Mouse (Mus musculus) neural tube, embryonic 13.5 days (tissue): Measurements from ENCODE around the gene Ank3. TPM values are rescaled to one million over a fixed set of nuclear protein-coding genes. Genes with fewer than 3 reads are reported as not detected.
A peak's percentile ranks its signal among the peaks of the same experiment; 100 is the strongest.

Source experiments
- ATAC-seq: fragments of 200-750 bp; cut with Nextera tagmentation; 2 replicates; pipeline ENCODE4 v1.8.0; 2017; ENCODE audit warnings: low read depth, mild to moderate bottlenecking, moderate TSS enrichment, moderate library complexity
- H3K27ac ChIP-seq: fragments of 300-500 bp; sonication (generic); replicated peaks from 2 replicates; pipeline ENCODE4 v1.5.1; 2015; ENCODE audit warnings: moderate library complexity, mild to moderate bottlenecking, inconsistent platforms
- H3K27me3 ChIP-seq: fragments of 300-500 bp; sonication (generic); 2 replicates; pipeline ENCODE4 v1.6.1; 2015; ENCODE audit warnings: mild to moderate bottlenecking, inconsistent platforms
- H3K36me3 ChIP-seq: fragments of 300-500 bp; sonication (generic); 2 replicates; pipeline ENCODE4 v1.6.1; 2015; ENCODE audit warnings: mild to moderate bottlenecking, inconsistent platforms
- H3K4me1 ChIP-seq: fragments of 300-500 bp; sonication (generic); replicated peaks from 2 replicates; pipeline ENCODE4 v1.6.1; 2015; ENCODE audit warnings: inconsistent platforms
- H3K4me2 ChIP-seq: fragments of 300-500 bp; sonication (generic); 2 replicates; pipeline ENCODE4 v1.6.1; 2015; ENCODE audit warnings: inconsistent platforms, mild to moderate bottlenecking, moderate library complexity
- H3K4me3 ChIP-seq: fragments of 300-500 bp; sonication (generic); 2 replicates; pipeline ENCODE4 v1.5.1; 2015; ENCODE audit warnings: mild to moderate bottlenecking, inconsistent platforms
- H3K9ac ChIP-seq: fragments of 300-500 bp; sonication (generic); 2 replicates; pipeline ENCODE4 v1.6.1; 2015; ENCODE audit warnings: moderate library complexity, mild to moderate bottlenecking, inconsistent platforms
- H3K9me3 ChIP-seq: fragments of 300-500 bp; sonication (generic); 2 replicates; pipeline ENCODE4 v1.6.1; 2016; ENCODE audit warnings: inconsistent platforms
- WGBS: fragments of 180-500 bp; shearing (Covaris S2); methylation state at CpG from one replicate; pipeline ENCODE4 v1.1.7; 2015; 5-methylcytosine and 5-hydroxymethylcytosine counted together
- polyA plus RNA-seq: library from polyadenylated mRNA; unstranded; fragments of >200 nt; fragmentation: Nextera tagmentation; extraction: Ambion mirVana; gene quantifications from 2 replicates; pipeline ENCODE4 v1.2.1, GENCODE M21; 2015

Ank3 gene
- polyA plus RNA-seq, 1 experiment from 2014 or later = 104 TPM

- Histone ChIP-seq H3K4me3 (no peak overlapping the region), H3K27ac (no peak overlapping the region), H3K9ac (no peak overlapping the region), H3K27me3 (no peaks in the 10 kb centered on the region), H3K36me3 (no peaks in the 10 kb centered on the region), H3K9me3 (no peaks in the 10 kb centered on the region), H3K4me1 (peaks cover 15% of the 10 kb centered on the region), H3K4me2 (no peak overlapping the region)
- no peak for ATAC-seq
- WGBS = 81% methylated on average over 1 of the region's 1 CpGs
Measured at GRCm38 (mm10) chr10:69698699-69699098, 300.1 kb downstream of the Ank3 start.

- H3K4me2 ChIP-seq = no peak overlapping the region
- no peak overlapping the region; the same call in 1 of the 2 replicates for H3K9ac ChIP-seq
- no peaks in the 10 kb centered on the region for H3K27me3 ChIP-seq
- 0 out of 2 replicates have a peak overlapping the region, but pooled peaks have one; percentile 18 for H3K27ac ChIP-seq
- H3K36me3 ChIP-seq = no peaks in the 10 kb centered on the region
- ATAC-seq = no peak
- WGBS = 43% methylated on average over 4 of the region's 4 CpGs
- peaks cover 31% of the 10 kb centered on the region for H3K4me1 ChIP-seq
- H3K4me3 ChIP-seq = no peak overlapping the region
- no peaks in the 10 kb centered on the region for H3K9me3 ChIP-seq
Measured at GRCm38 (mm10) chr10:69701226-69701625, 302.7 kb downstream of the Ank3 start.

GRCm38 (mm10) chr10:69705806-69706768, 307.5 kb downstream of the Ank3 start:
- no peaks in the 10 kb centered on the region for H3K27me3 ChIP-seq
- peak; percentile 74 for ATAC-seq
- peak overlapping the region; percentile 72 for H3K4me2 ChIP-seq
- peaks cover 76% of the 10 kb centered on the region for H3K4me1 ChIP-seq
- WGBS = 3% methylated on average over 17 of the region's 17 CpGs
- H3K27ac ChIP-seq = peak overlapping the region; percentile 94
- peak overlapping the region; percentile 76 for H3K9ac ChIP-seq
- no peaks in the 10 kb centered on the region for H3K36me3 ChIP-seq
- no peaks in the 10 kb centered on the region for H3K9me3 ChIP-seq
- H3K4me3 ChIP-seq = peak overlapping the region; percentile 48

- ATAC-seq = no peak
- 20% methylated on average over 14 of the region's 14 CpGs for WGBS
- no peaks in the 10 kb centered on the region for H3K36me3 ChIP-seq
- H3K27ac ChIP-seq = peak overlapping the region; percentile 94
- peaks cover 79% of the 10 kb centered on the region for H3K4me1 ChIP-seq
- H3K9me3 ChIP-seq = no peaks in the 10 kb centered on the region
- no peaks in the 10 kb centered on the region for H3K27me3 ChIP-seq
- H3K9ac ChIP-seq = peak overlapping the region; percentile 76
- H3K4me2 ChIP-seq = peak overlapping the region; percentile 72
- peak overlapping the region; percentile 48 for H3K4me3 ChIP-seq
Measured at GRCm38 (mm10) chr10:69706851-69707788, 308.5 kb downstream of the Ank3 start.

GRCm38 (mm10) chr10:69707844-69708550, 309.4 kb downstream of the Ank3 start:
- Histone ChIP-seq H3K9me3 (no peaks in the 10 kb centered on the region), H3K9ac (peak overlapping the region; percentile 76), H3K27me3 (no peaks in the 10 kb centered on the region), H3K36me3 (no peaks in the 10 kb centered on the region), H3K27ac (peak overlapping the region; percentile 94), H3K4me2 (peak overlapping the region; percentile 72), H3K4me3 (peak overlapping the region; percentile 48), H3K4me1 (peaks cover 87% of the 10 kb centered on the region)
- ATAC-seq = no peak
- 51% methylated on average over 11 of the region's 11 CpGs for WGBS

GRCm38 (mm10) chr10:69709631-69710030, 311.1 kb downstream of the Ank3 start:
- Histone ChIP-seq H3K4me2 (peak overlapping the region; percentile 72), H3K9ac (0 out of 2 replicates have a peak overlapping the region, but pooled peaks have one; percentile 6), H3K27me3 (no peaks in the 10 kb centered on the region), H3K9me3 (no peaks in the 10 kb centered on the region), H3K27ac (no peak overlapping the region), H3K4me3 (peak overlapping the region; percentile 48), H3K36me3 (no peaks in the 10 kb centered on the region), H3K4me1 (peaks cover 86% of the 10 kb centered on the region)
- ATAC-seq = no peak
- WGBS = 86% methylated on average over 2 of the region's 2 CpGs

- WGBS = 85% methylated on average over 5 of the region's 5 CpGs
- Histone ChIP-seq H3K4me3 (no peak overlapping the region), H3K9ac (no peak overlapping the region), H3K4me1 (peaks cover 74% of the 10 kb centered on the region), H3K9me3 (no peaks in the 10 kb centered on the region), H3K36me3 (no peaks in the 10 kb centered on the region), H3K27ac (no peak overlapping the region), H3K27me3 (no peaks in the 10 kb centered on the region), H3K4me2 (peak overlapping the region; percentile 72)
- no peak for ATAC-seq
Measured at GRCm38 (mm10) chr10:69710802-69711201, 312.2 kb downstream of the Ank3 start.

GRCm38 (mm10) chr10:69716907-69717306, 318.3 kb downstream of the Ank3 start:
- no peaks in the 10 kb centered on the region for H3K36me3 ChIP-seq
- no peak for ATAC-seq
- no peak overlapping the region for H3K4me2 ChIP-seq
- H3K27ac ChIP-seq = 0 out of 2 replicates have a peak overlapping the region, but pooled peaks have one; percentile 28
- peaks cover 68% of the 10 kb centered on the region for H3K4me1 ChIP-seq
- WGBS = 76% methylated on average over 4 of the region's 4 CpGs
- H3K9me3 ChIP-seq = no peaks in the 10 kb centered on the region
- no peak overlapping the region for H3K4me3 ChIP-seq
- H3K27me3 ChIP-seq = no peaks in the 10 kb centered on the region
- no peak overlapping the region for H3K9ac ChIP-seq

- Histone ChIP-seq H3K4me3 (no peak overlapping the region), H3K4me1 (peaks cover 73% of the 10 kb centered on the region), H3K9me3 (no peaks in the 10 kb centered on the region), H3K36me3 (no peaks in the 10 kb centered on the region), H3K9ac (no peak overlapping the region), H3K27ac (peak overlapping the region; percentile 93), H3K4me2 (peak overlapping the region; percentile 48), H3K27me3 (no peaks in the 10 kb centered on the region)
- ATAC-seq = no peak
- 33% methylated on average over 5 of the region's 5 CpGs for WGBS
Measured at GRCm38 (mm10) chr10:69719421-69719820, 320.8 kb downstream of the Ank3 start.

- 10% methylated on average over 12 of the region's 12 CpGs for WGBS
Measured at GRCm38 (mm10) chr10:69719901-69720415, 321.4 kb downstream of the Ank3 start.

GRCm38 (mm10) chr10:69720452-69720851, 321.9 kb downstream of the Ank3 start:
- H3K4me2 ChIP-seq = peak overlapping the region; percentile 48
- H3K27me3 ChIP-seq = no peaks in the 10 kb centered on the region
- no peak overlapping the region for H3K4me3 ChIP-seq
- peaks cover 83% of the 10 kb centered on the region for H3K4me1 ChIP-seq
- H3K36me3 ChIP-seq = no peaks in the 10 kb centered on the region
- 21% methylated on average over 10 of the region's 10 CpGs for WGBS
- no peaks in the 10 kb centered on the region for H3K9me3 ChIP-seq
- H3K9ac ChIP-seq = peak overlapping the region; percentile 61
- H3K27ac ChIP-seq = peak overlapping the region; percentile 93
- peak; percentile 49; the same call in 1 of the 2 replicates for ATAC-seq

More at GRCm38 (mm10) chr10:69719901-69720415, 321.4 kb downstream of the Ank3 start:
- peaks cover 78% of the 10 kb centered on the region for H3K4me1 ChIP-seq
- no peaks in the 10 kb centered on the region for H3K36me3 ChIP-seq
- peak overlapping the region; percentile 93 for H3K27ac ChIP-seq
- no peaks in the 10 kb centered on the region for H3K9me3 ChIP-seq
- H3K27me3 ChIP-seq = no peaks in the 10 kb centered on the region
- peak overlapping the region; percentile 48 for H3K4me2 ChIP-seq
- peak; percentile 55; the same call in 1 of the 2 replicates for ATAC-seq
- H3K9ac ChIP-seq = peak overlapping the region; percentile 61
- H3K4me3 ChIP-seq = no peak overlapping the region
